Mouse (Mus musculus): ENCODE data around the gene St6gal1.
A peak's percentile ranks its signal among the peaks of the same experiment; 100 is the strongest.

The St6gal1 gene

GRCm38 (mm10) chr16:23223871-23224469 lies 570 bp upstream of the St6gal1 start:
- DNase-seq, result no peak

- DNase-seq, result no peak
Measured at GRCm38 (mm10) chr16:23225069-23225721, 655 bp downstream of the St6gal1 start.

GRCm38 (mm10) chr16:23225821-23226600 lies 1.5 kb downstream of the St6gal1 start:
- DNase-seq, result peak; percentile 38

GRCm38 (mm10) chr16:23226601-23227351 lies 2.2 kb downstream of the St6gal1 start:
- peak; percentile 26 for DNase-seq

- no peak for DNase-seq
Measured at GRCm38 (mm10) chr16:23227851-23228250, 3.3 kb downstream of the St6gal1 start.

- DNase-seq, result no peak
Measured at GRCm38 (mm10) chr16:23228486-23228885, 3.9 kb downstream of the St6gal1 start.

GRCm38 (mm10) chr16:23229945-23230344 lies 5.4 kb downstream of the St6gal1 start:
- no peak for DNase-seq

GRCm38 (mm10) chr16:23231168-23231567 lies 6.6 kb downstream of the St6gal1 start:
- peak; percentile 31 for DNase-seq

GRCm38 (mm10) chr16:23232691-23233090 lies 8.2 kb downstream of the St6gal1 start:
- no peak for DNase-seq

- no peak for DNase-seq
Measured at GRCm38 (mm10) chr16:23233496-23233895, 9.0 kb downstream of the St6gal1 start.

GRCm38 (mm10) chr16:23234557-23234956 lies 10.0 kb downstream of the St6gal1 start:
- no peak for DNase-seq

GRCm38 (mm10) chr16:23235173-23235694 lies 10.7 kb downstream of the St6gal1 start:
- DNase-seq, result no peak

- no peak for DNase-seq
Measured at GRCm38 (mm10) chr16:23239583-23239982, 15.0 kb downstream of the St6gal1 start.

- peak; percentile 76 for DNase-seq
Measured at GRCm38 (mm10) chr16:23240049-23240949, 15.8 kb downstream of the St6gal1 start.

- DNase-seq, result no peak
Measured at GRCm38 (mm10) chr16:23240950-23241259, 16.4 kb downstream of the St6gal1 start.

- no peak for DNase-seq
Measured at GRCm38 (mm10) chr16:23243726-23244425, 19.3 kb downstream of the St6gal1 start.

- no peak for DNase-seq
Measured at GRCm38 (mm10) chr16:23244486-23244885, 19.9 kb downstream of the St6gal1 start.

GRCm38 (mm10) chr16:23249285-23249684 lies 24.7 kb downstream of the St6gal1 start:
- no peak for DNase-seq

GRCm38 (mm10) chr16:23249762-23250161 lies 25.2 kb downstream of the St6gal1 start:
- no peak for DNase-seq

GRCm38 (mm10) chr16:23250556-23251444 lies 26.3 kb downstream of the St6gal1 start:
- no peak for DNase-seq
